Mouse (Mus musculus) heart, embryonic 12.5 days (tissue): ENCODE measurements around the gene Polr3c. TPM values are rescaled to one million over a fixed set of nuclear protein-coding genes. Genes with fewer than 3 reads are reported as not detected.
"Not testable (repeated sequence)": the region's sequence is repeated elsewhere in the genome, so short reads cannot be mapped to it uniquely, and the experiment has no call there.

ENCODE experiments used
- ATAC-seq: fragments of 200-750 bp; cut with Nextera tagmentation; 2 replicates; pipeline ENCODE4 v1.8.0; 2017; ENCODE audit warnings: moderate TSS enrichment, moderate library complexity; ENCODE audit not compliant: insufficient number of reproducible peaks, low FRiP score
- H3K27ac ChIP-seq: fragments of 300-500 bp; sonication (generic); 2 replicates; pipeline ENCODE4 v1.5.1; 2016; ENCODE audit warnings: mild to moderate bottlenecking, moderate library complexity; ENCODE audit not compliant: poor library complexity, severe bottlenecking
- H3K27me3 ChIP-seq: fragments of 300-500 bp; sonication (generic); replicated peaks from 2 replicates; pipeline ENCODE4 v1.6.1; 2016; ENCODE audit warnings: mild to moderate bottlenecking, moderate library complexity
- H3K36me3 ChIP-seq: fragments of 300-500 bp; sonication (generic); 2 replicates; pipeline ENCODE4 v1.6.1; 2016; ENCODE audit warnings: mild to moderate bottlenecking, moderate library complexity
- H3K4me1 ChIP-seq: fragments of 300-500 bp; sonication (generic); replicated peaks from 2 replicates; pipeline ENCODE4 v1.6.1; 2016; ENCODE audit warnings: mild to moderate bottlenecking
- H3K4me2 ChIP-seq: fragments of 300-500 bp; sonication (generic); 2 replicates; pipeline ENCODE4 v1.6.1; 2016; ENCODE audit warnings: mild to moderate bottlenecking, moderate library complexity
- H3K4me3 ChIP-seq: fragments of 300-500 bp; sonication (generic); 2 replicates; pipeline ENCODE4 v1.5.1; 2016; ENCODE audit warnings: mild to moderate bottlenecking
- H3K9ac ChIP-seq: fragments of 300-500 bp; sonication (generic); 2 replicates; pipeline ENCODE4 v1.6.1; 2016; ENCODE audit warnings: mild to moderate bottlenecking, moderate library complexity
- H3K9me3 ChIP-seq: fragments of 300-500 bp; sonication (generic); replicated peaks from 2 replicates; pipeline ENCODE4 v1.6.1; 2016; ENCODE audit warnings: mild to moderate bottlenecking, moderate library complexity
- WGBS: fragments of 180-500 bp; shearing (Covaris S2); methylation state at CpG from one replicate; pipeline ENCODE4 v1.1.7; 2016; 5-methylcytosine and 5-hydroxymethylcytosine counted together
- polyA plus RNA-seq: library from polyadenylated mRNA; unstranded; fragments of >200 nt; fragmentation: Nextera tagmentation; extraction: Ambion mirVana; gene quantifications from 2 replicates; pipeline ENCODE4 v1.2.1, GENCODE M21; 2016

Gene Polr3c
- polyA plus RNA-seq, result 27.6 and 32.5 TPM in 2 replicates

DNA sequence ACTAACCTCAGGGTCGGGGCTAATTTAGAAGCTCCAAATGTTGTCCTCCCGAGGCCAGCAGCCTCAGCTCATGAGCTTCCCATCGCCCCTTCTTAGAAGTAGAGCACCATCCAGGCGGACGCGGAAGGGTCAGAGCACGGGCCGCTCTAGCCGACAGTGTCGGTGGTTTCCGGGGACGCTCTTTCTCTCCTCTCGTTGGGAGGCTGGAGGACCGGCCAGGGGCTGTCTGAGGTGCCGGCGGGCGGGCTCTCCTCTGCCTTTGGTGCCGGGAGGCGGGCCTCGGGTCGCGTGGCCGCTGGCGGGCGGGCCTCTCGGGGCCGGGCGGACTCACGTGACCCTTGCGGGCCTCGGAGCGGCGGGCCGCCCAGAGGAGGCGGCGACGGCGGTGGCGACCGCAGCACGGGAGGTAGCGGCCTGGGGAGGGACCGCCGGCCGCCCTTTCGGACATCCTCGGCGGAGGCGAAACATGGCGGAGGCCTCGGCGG is at the start of gene Polr3c, which contains the start of gene Rnf115:
Gene Polr3c, minus strand, starts transcription at position 286 of the 485 bp plus-strand sequence.
Gene Rnf115, plus strand, starts transcription at position 322 of the 485 bp plus-strand sequence.
- Histone ChIP-seq H3K9ac (peak within 1 kb of the TSS; percentile 88), H3K4me3 (peak within 1 kb of the TSS; percentile 91)
- WGBS, result 0% methylated on average over 52 of the region's 52 CpGs

DNA sequence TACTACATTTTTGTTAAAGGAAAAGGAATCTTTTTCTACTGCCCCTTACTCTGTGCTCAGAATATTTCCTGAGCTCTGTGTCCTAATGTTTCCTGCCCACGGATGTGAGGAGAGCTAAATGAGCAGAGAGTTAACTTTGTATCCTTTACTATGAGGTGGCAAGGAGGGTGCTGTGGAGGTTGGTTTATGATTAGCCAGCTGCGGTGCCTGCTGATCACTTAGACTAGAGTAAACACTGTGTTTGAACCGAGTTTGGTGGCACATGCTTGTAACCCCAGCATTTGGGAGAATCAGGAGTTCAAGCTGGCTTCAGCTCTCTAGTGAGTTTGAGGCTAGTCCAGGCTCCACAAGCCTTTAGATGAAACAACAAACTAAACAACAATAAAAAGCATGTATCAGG is 49.7 kb upstream of the Polr3c start:
- peaks cover 10% of the 10 kb centered on the region; the same call in 1 of the 2 replicates for H3K36me3 ChIP-seq
- H3K9me3 ChIP-seq, result no peaks in the 10 kb centered on the region
- no peak overlapping the region for H3K27ac ChIP-seq
- 74% methylated on average over 3 of the region's 3 CpGs for WGBS
- no peak overlapping the region for H3K4me2 ChIP-seq
- H3K4me1 ChIP-seq, result peaks cover 9% of the 10 kb centered on the region
- no peak overlapping the region for H3K9ac ChIP-seq
- H3K27me3 ChIP-seq, result no peaks in the 10 kb centered on the region
- no peak for ATAC-seq
- H3K4me3 ChIP-seq, result no peak overlapping the region

More for the DNA sequence above, at the start of gene Polr3c, which contains the start of gene Rnf115:
- H3K27me3 ChIP-seq, result no peaks in the 10 kb centered on the region
- peaks cover 17% of the 10 kb centered on the region for H3K36me3 ChIP-seq
- peak within 1 kb of the TSS; percentile 84 for H3K27ac ChIP-seq
- peak within 1 kb of the TSS; percentile 66 for H3K4me2 ChIP-seq
- peaks cover 39% of the 10 kb centered on the region for H3K4me1 ChIP-seq
- ATAC-seq, result peak; percentile 99
- no peaks in the 10 kb centered on the region for H3K9me3 ChIP-seq

DNA sequence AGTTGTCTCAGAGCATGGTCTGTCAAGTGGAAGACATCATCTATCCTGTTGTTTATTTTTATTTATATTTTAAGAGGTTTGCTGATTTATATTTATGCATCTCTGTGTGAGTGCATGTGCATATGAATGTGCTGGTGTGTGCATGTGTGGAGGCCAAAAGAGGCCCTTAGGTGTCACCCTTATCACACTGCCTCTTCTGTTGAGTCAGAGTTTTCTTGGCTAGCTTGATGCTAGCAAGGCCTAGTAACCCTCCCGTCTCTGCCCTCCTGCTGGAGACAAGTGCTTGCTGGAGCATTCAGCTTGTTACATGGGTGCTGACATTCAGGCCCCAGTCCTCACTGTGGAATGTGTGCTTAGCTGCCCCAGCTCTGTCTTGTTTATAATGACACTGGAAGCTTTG is 45.5 kb upstream of the Polr3c start:
- Histone ChIP-seq H3K36me3 (peaks cover 10% of the 10 kb centered on the region; the same call in 1 of the 2 replicates), H3K9me3 (no peaks in the 10 kb centered on the region), H3K27ac (no peak overlapping the region), H3K4me1 (peaks cover 9% of the 10 kb centered on the region), H3K4me2 (no peak overlapping the region), H3K4me3 (no peak overlapping the region), H3K9ac (no peak overlapping the region), H3K27me3 (no peaks in the 10 kb centered on the region)
- 0 out of 2 replicates have a peak, but pooled peaks have one; percentile 6 for ATAC-seq
- 22% methylated on average over 1 of the region's 1 CpGs for WGBS

DNA sequence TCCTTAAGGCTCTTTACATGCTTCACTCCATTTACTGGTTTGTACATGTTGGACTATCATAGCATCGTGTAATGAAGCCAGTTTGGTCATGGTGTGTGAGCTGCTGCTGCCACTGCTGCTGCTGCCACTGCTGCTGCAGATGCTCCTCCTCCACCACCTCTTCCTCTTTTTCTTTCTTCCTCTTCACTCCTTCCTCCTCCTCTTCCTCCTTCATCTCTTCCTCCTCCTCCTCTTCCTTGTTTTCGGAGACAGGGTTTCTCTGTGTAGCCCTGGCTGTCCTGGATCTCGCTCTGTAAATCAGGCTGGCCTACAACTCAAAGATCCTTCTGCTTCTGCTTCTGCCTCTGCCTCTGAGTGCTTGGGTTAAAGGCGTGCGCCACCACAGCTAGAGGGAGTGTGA is 42.5 kb upstream of the Polr3c start:
- 89% methylated on average over 5 of the region's 5 CpGs for WGBS
- ATAC-seq, result no peak
- H3K27me3 ChIP-seq, result no peaks in the 10 kb centered on the region
- H3K4me2 ChIP-seq, result no peak overlapping the region
- H3K27ac ChIP-seq, result no peak overlapping the region
- H3K36me3 ChIP-seq, result no peaks in the 10 kb centered on the region
- no peaks in the 10 kb centered on the region for H3K9me3 ChIP-seq
- H3K9ac ChIP-seq, result no peak overlapping the region
- H3K4me1 ChIP-seq, result peaks cover 17% of the 10 kb centered on the region
- no peak overlapping the region for H3K4me3 ChIP-seq

DNA sequence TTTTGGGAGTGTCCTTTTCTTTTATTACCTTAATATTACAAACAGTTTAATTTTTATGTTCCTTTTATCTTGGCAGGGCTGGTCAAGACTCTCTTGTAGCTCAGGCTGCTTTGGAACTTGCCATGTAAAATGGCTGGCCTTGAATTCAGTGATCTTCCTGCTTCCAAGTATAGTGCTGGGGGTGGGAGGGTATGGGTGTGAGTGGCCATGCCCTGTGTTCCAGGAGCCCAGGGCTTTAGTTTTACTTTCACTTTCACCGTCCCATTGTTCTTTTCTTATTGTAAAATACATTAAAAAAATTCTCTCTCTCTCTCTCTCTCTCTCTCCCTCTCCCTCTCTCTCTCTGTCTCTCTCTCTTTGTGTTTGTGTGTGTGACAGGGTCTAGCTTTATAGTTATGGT is 37.1 kb upstream of the Polr3c start:
- Histone ChIP-seq H3K4me3 (no peak overlapping the region), H3K27me3 (no peaks in the 10 kb centered on the region), H3K9me3 (no peaks in the 10 kb centered on the region), H3K36me3 (0 out of 2 replicates have a peak, but pooled peaks cover 8% of the 10 kb centered on the region), H3K27ac (no peak overlapping the region), H3K4me2 (no peak overlapping the region), H3K9ac (no peak overlapping the region), H3K4me1 (peaks cover 14% of the 10 kb centered on the region)
- WGBS, result 91% methylated on average over 1 of the region's 1 CpGs
- no peak for ATAC-seq

GRCm38 (mm10) chr3:96759695-96760094 is 32.3 kb upstream of the Polr3c start:
- H3K27ac ChIP-seq, result no peak overlapping the region
- no peak overlapping the region for H3K9ac ChIP-seq
- H3K36me3 ChIP-seq, result peaks cover 14% of the 10 kb centered on the region
- ATAC-seq, result no peak
- no peak overlapping the region for H3K4me3 ChIP-seq
- peaks cover 12% of the 10 kb centered on the region for H3K4me1 ChIP-seq
- H3K27me3 ChIP-seq, result no peaks in the 10 kb centered on the region
- no peaks in the 10 kb centered on the region for H3K9me3 ChIP-seq
- WGBS, result 86% methylated on average over 4 of the region's 4 CpGs
- H3K4me2 ChIP-seq, result no peak overlapping the region

DNA sequence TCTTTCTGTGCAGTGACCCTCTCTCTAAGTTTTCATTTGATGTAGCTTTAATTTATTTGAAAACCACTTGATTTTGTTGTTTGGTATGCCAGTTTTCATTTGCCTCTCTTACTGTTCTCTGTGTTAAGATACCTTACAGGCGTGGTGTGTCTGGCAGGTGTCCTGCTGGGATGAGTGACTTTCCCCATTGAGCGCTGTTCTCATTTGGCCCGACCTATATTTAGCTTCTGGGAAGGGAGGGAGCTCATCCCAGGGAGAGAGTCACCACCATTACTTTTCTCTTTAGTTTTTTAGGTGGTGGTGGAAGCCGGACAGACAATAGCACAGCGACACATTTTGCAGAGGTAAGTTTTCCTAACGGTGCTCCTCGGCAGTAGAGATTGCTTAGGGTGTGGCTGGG is 30.3 kb upstream of the Polr3c start:
- peaks cover 12% of the 10 kb centered on the region for H3K36me3 ChIP-seq
- H3K9ac ChIP-seq, result no peak overlapping the region
- no peak overlapping the region for H3K27ac ChIP-seq
- H3K4me1 ChIP-seq, result peaks cover 10% of the 10 kb centered on the region
- no peaks in the 10 kb centered on the region for H3K27me3 ChIP-seq
- no peaks in the 10 kb centered on the region for H3K9me3 ChIP-seq
- WGBS, result 47% methylated on average over 7 of the region's 7 CpGs
- no peak for ATAC-seq
- H3K4me2 ChIP-seq, result no peak overlapping the region; the same call in 1 of the 2 replicates
- no peak overlapping the region for H3K4me3 ChIP-seq

- no peaks in the 10 kb centered on the region for H3K9me3 ChIP-seq
- H3K4me1 ChIP-seq, result peaks cover 6% of the 10 kb centered on the region
- H3K9ac ChIP-seq, result no peak overlapping the region
- no peaks in the 10 kb centered on the region for H3K27me3 ChIP-seq
- no peak overlapping the region for H3K4me2 ChIP-seq
- H3K36me3 ChIP-seq, result peaks cover 7% of the 10 kb centered on the region
- ATAC-seq, result no peak
- WGBS, result 94% methylated on average over 1 of the region's 1 CpGs
- no peak overlapping the region for H3K27ac ChIP-seq
- H3K4me3 ChIP-seq, result no peak overlapping the region
Observed at GRCm38 (mm10) chr3:96755935-96756334, 28.5 kb upstream of the Polr3c start.

GRCm38 (mm10) chr3:96746829-96747228 is 19.4 kb upstream of the Polr3c start:
- Histone ChIP-seq H3K36me3 (no peaks in the 10 kb centered on the region; the same call in 1 of the 2 replicates), H3K9ac (no peak overlapping the region), H3K27me3 (no peaks in the 10 kb centered on the region), H3K27ac (no peak overlapping the region), H3K9me3 (no peaks in the 10 kb centered on the region), H3K4me1 (peaks cover 20% of the 10 kb centered on the region), H3K4me2 (no peak overlapping the region), H3K4me3 (no peak overlapping the region)
- ATAC-seq, result no peak
- 41% methylated on average over 1 of the region's 1 CpGs for WGBS

DNA sequence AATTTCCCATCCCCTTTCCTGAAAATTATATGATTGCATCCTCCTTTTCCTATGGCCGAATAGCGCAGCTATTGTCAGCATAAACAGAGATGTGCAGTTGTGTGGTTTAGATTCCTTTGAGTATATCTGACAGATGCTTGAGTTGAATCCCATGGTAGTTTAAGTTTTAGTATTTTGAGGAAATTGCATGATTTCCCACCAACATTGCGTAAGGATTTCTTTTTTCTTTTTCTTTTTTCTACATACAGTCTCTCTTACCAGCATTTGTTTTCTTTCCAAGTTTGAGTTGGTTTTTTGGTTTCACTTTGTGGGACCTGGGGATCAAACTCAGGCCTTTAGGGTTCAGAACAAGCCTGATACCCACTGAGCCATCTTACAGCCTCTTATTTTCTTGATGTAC is 16.9 kb upstream of the Polr3c start:
- Histone ChIP-seq H3K9me3 (no peaks in the 10 kb centered on the region), H3K9ac (no peak overlapping the region), H3K4me2 (no peak overlapping the region), H3K36me3 (no peaks in the 10 kb centered on the region), H3K27me3 (no peaks in the 10 kb centered on the region), H3K4me1 (peaks cover 20% of the 10 kb centered on the region), H3K4me3 (no peak overlapping the region), H3K27ac (no peak overlapping the region)
- 86% methylated on average over 3 of the region's 3 CpGs for WGBS
- ATAC-seq, result no peak

GRCm38 (mm10) chr3:96740279-96740678 is 12.9 kb upstream of the Polr3c start:
- not testable (repeated sequence) for H3K36me3 ChIP-seq, ATAC-seq, H3K4me3 ChIP-seq, H3K27me3 ChIP-seq, H3K27ac ChIP-seq, H3K9ac ChIP-seq, H3K4me2 ChIP-seq, H3K9me3 ChIP-seq
- peaks cover 24% of the 10 kb centered on the region for H3K4me1 ChIP-seq

DNA sequence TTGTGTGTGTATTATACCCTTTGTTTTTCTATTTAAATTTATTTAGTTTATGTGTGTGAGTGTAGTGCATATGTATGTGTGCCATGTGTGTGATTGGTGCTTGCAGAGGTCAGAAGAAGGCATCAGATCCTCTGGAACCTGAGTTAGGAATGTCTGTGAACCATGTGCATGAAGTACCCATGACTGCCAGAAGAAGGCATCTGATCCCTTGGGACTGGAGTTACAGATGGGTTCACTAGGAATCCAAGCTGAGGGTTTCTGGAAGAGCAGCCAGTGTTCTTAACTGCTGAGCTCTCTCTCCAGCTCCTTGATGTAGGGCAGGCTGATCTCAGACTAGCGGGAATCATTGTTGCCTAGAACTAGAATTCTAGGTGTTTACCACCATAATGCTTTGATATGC is 10.6 kb upstream of the Polr3c start:
- no peaks in the 10 kb centered on the region for H3K27me3 ChIP-seq
- no peak overlapping the region for H3K4me2 ChIP-seq
- WGBS, result 97% methylated on average over 1 of the region's 1 CpGs
- H3K4me1 ChIP-seq, result peaks cover 27% of the 10 kb centered on the region
- H3K9me3 ChIP-seq, result no peaks in the 10 kb centered on the region
- H3K36me3 ChIP-seq, result no peaks in the 10 kb centered on the region
- no peak overlapping the region for H3K9ac ChIP-seq
- H3K4me3 ChIP-seq, result no peak overlapping the region
- ATAC-seq, result no peak
- H3K27ac ChIP-seq, result no peak overlapping the region
